Mouse (Mus musculus) liver, embryonic 16.5 days (tissue): Measurements from ENCODE around the gene Islr. TPM values are rescaled to one million over a fixed set of nuclear protein-coding genes. Genes with fewer than 3 reads are reported as not detected.

Source experiments
- ATAC-seq: fragments of 200-750 bp; cut with Nextera tagmentation; 2 replicates; pipeline ENCODE4 v1.8.0; 2017; ENCODE audit warnings: low read depth, mild to moderate bottlenecking, moderate number of reproducible peaks, moderate library complexity
- H3K27ac ChIP-seq: fragments of 300-500 bp; sonication (generic); 2 replicates; pipeline ENCODE4 v1.5.1; 2014; ENCODE audit warnings: mild to moderate bottlenecking, low read length
- H3K27me3 ChIP-seq: fragments of 300-500 bp; sonication (generic); 2 replicates; pipeline ENCODE4 v1.6.1; 2014; ENCODE audit warnings: low read depth, low read length, mixed read lengths; ENCODE audit not compliant: control insufficient read depth, insufficient read depth
- H3K36me3 ChIP-seq: fragments of 300-500 bp; sonication (generic); 2 replicates; pipeline ENCODE4 v1.6.1; 2014; ENCODE audit warnings: mild to moderate bottlenecking; ENCODE audit not compliant: control insufficient read depth, insufficient read depth
- H3K4me1 ChIP-seq: fragments of 300-500 bp; sonication (generic); 2 replicates; pipeline ENCODE4 v1.6.1; 2014; ENCODE audit warnings: low read depth, low read length, mixed read lengths; ENCODE audit not compliant: control insufficient read depth
- H3K4me2 ChIP-seq: fragments of 300-500 bp; sonication (generic); 2 replicates; pipeline ENCODE4 v1.6.1; 2014; ENCODE audit warnings: low read depth, low read length, mixed read lengths
- H3K4me3 ChIP-seq: fragments of 300-500 bp; sonication (generic); 2 replicates; pipeline ENCODE4 v1.5.1; 2014; ENCODE audit warnings: low read depth, mild to moderate bottlenecking, low read length
- H3K9ac ChIP-seq: fragments of 300-500 bp; sonication (generic); 2 replicates; pipeline ENCODE4 v1.6.1; 2014; ENCODE audit warnings: low read depth, low read length
- H3K9me3 ChIP-seq: fragments of 300-500 bp; sonication (generic); replicated peaks from 2 replicates; pipeline ENCODE4 v1.6.1; 2016; ENCODE audit warnings: low read length; ENCODE audit not compliant: control insufficient read depth
- WGBS: fragments of 180-500 bp; shearing (Covaris S2); extraction: QIAGEN DNeasy Blood & Tissue Kit; methylation state at CpG from one replicate; pipeline ENCODE4 v1.1.7; 2014; ENCODE audit not compliant: insufficient replicate concordance; 5-methylcytosine and 5-hydroxymethylcytosine counted together
- polyA plus RNA-seq: library from polyadenylated mRNA; unstranded; fragments of >200 nt; fragmentation: Nextera tagmentation; extraction: Ambion mirVana; gene quantifications from 2 replicates; pipeline ENCODE4 v1.2.1, GENCODE M21; 2015

Gene Islr
- polyA plus RNA-seq, 1 experiment from 2014 or later, result 4.0 TPM

- Histone ChIP-seq H3K4me3 (peak overlapping the region; percentile 35), H3K27me3 (no peaks in the 10 kb centered on the region), H3K27ac (peak overlapping the region; percentile 89), H3K4me2 (peak overlapping the region; percentile 73), H3K4me1 (peaks cover 33% of the 10 kb centered on the region), H3K36me3 (no peaks in the 10 kb centered on the region), H3K9ac (peak overlapping the region; percentile 58), H3K9me3 (no peaks in the 10 kb centered on the region)
- 30% methylated on average over 5 of the region's 5 CpGs for WGBS
- peak; percentile 58 for ATAC-seq
Measured at GRCm38 (mm10) chr9:58213377-58213776, 9.3 kb upstream of the Islr start.

- Histone ChIP-seq H3K27ac (no peak overlapping the region), H3K4me2 (no peak overlapping the region), H3K27me3 (peaks cover 16% of the 10 kb centered on the region), H3K36me3 (no peaks in the 10 kb centered on the region), H3K9me3 (no peaks in the 10 kb centered on the region), H3K9ac (no peak overlapping the region), H3K4me1 (peaks cover 29% of the 10 kb centered on the region), H3K4me3 (no peak overlapping the region)
- no peak for ATAC-seq
- WGBS, result 42% methylated on average over 2 of the region's 2 CpGs
Measured at GRCm38 (mm10) chr9:58210304-58210627, 6.2 kb upstream of the Islr start.

DNA sequence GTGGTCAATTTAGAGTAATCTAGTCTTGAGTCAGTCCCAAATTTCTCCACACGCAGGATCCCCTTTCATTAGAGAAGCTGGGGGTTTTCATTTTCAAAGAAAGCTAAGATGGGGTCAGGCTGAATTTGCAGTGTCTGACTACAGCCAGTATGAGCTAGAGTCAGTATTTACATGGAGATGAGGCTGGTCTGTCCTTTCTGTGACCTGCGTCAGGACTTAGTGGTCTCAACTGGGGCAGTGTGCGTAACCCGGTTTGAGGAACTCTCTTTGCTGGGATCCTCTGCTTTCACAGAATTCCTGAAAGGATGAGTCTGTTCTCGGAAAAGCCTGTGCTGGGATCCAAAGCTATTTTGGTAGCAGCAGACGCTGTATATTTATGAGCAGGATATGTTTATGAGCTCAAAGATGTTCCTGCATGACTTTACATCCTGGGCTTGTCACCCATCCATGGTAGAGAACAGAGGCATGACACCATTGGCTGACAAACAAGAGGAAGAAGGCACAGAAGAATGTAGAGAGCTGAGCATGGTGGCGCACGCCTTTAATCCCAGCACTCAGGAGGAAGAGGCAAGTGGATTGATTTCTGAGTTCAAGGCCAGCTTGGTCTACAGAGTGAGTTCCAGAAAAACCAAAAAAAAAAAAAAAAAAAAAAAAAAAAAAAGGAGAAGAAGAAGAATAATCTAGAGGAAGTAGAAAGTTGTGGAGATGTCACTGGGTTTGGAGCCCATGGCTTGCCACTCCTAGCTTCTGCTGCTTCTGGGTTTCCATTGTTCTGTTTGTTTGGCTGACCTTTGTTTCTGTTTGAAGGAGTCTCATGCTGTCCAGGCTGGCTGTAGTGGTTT is 5.6 kb upstream of the Islr start:
- Histone ChIP-seq H3K9me3 (no peaks in the 10 kb centered on the region), H3K27ac (no peak overlapping the region), H3K27me3 (peaks cover 22% of the 10 kb centered on the region), H3K36me3 (no peaks in the 10 kb centered on the region), H3K4me1 (peaks cover 23% of the 10 kb centered on the region), H3K4me3 (no peak overlapping the region), H3K9ac (no peak overlapping the region), H3K4me2 (no peak overlapping the region)
- ATAC-seq, result no peak
- whole genome bisulfite sequencing, result 72% methylated on average over 8 of the region's 8 CpGs

DNA sequence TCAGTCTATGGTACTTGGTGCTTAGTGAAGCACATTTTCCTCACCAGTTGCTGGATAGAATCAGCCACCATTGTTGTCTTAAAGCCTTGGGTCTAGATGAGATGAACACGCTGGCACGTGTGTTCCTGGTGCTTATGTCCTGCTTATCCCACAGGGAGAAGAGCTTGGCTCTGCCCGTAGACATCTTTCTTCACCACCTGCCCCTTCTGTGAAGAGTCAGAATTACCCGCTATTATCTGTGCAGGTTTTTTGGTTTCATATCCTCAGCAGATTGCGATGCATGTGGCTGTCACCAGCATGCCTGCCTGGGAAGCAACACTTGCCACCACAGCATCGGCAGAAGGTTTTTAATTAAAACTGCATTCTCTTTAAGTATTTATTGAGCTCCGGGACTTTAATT is 1.9 kb upstream of the Islr start:
- H3K36me3 ChIP-seq, result no peaks in the 10 kb centered on the region
- H3K9me3 ChIP-seq, result no peaks in the 10 kb centered on the region
- H3K27ac ChIP-seq, result no peak overlapping the region
- ATAC-seq, result no peak
- H3K9ac ChIP-seq, result no peak overlapping the region
- no peak overlapping the region for H3K4me2 ChIP-seq
- WGBS, result 72% methylated on average over 7 of the region's 7 CpGs
- H3K27me3 ChIP-seq, result peaks cover 58% of the 10 kb centered on the region
- peaks cover 8% of the 10 kb centered on the region for H3K4me1 ChIP-seq
- H3K4me3 ChIP-seq, result no peak overlapping the region

GRCm38 (mm10) chr9:58204448-58205000 is 418 bp upstream of the Islr start:
- H3K36me3 ChIP-seq, result no peaks in the 10 kb centered on the region
- peaks cover 73% of the 10 kb centered on the region for H3K27me3 ChIP-seq
- peak overlapping the region; percentile 58 for H3K4me2 ChIP-seq
- no peaks in the 10 kb centered on the region for H3K9me3 ChIP-seq
- ATAC-seq, result peak; percentile 80
- H3K4me3 ChIP-seq, result peak overlapping the region; percentile 60
- H3K9ac ChIP-seq, result peak overlapping the region; percentile 49
- no peak overlapping the region for H3K27ac ChIP-seq
- H3K4me1 ChIP-seq, result peaks cover 4% of the 10 kb centered on the region
- WGBS, result 3% methylated on average over 18 of the region's 18 CpGs

GRCm38 (mm10) chr9:58202676-58203453 is 1.2 kb downstream of the Islr start:
- no peak overlapping the region for H3K9ac ChIP-seq
- peaks cover 4% of the 10 kb centered on the region for H3K4me1 ChIP-seq
- no peaks in the 10 kb centered on the region for H3K9me3 ChIP-seq
- ATAC-seq, result no peak
- H3K36me3 ChIP-seq, result no peaks in the 10 kb centered on the region
- H3K4me3 ChIP-seq, result no peak overlapping the region
- peaks cover 90% of the 10 kb centered on the region for H3K27me3 ChIP-seq
- 5% methylated on average over 14 of the region's 14 CpGs for WGBS
- H3K4me2 ChIP-seq, result no peak overlapping the region
- no peak overlapping the region for H3K27ac ChIP-seq

DNA sequence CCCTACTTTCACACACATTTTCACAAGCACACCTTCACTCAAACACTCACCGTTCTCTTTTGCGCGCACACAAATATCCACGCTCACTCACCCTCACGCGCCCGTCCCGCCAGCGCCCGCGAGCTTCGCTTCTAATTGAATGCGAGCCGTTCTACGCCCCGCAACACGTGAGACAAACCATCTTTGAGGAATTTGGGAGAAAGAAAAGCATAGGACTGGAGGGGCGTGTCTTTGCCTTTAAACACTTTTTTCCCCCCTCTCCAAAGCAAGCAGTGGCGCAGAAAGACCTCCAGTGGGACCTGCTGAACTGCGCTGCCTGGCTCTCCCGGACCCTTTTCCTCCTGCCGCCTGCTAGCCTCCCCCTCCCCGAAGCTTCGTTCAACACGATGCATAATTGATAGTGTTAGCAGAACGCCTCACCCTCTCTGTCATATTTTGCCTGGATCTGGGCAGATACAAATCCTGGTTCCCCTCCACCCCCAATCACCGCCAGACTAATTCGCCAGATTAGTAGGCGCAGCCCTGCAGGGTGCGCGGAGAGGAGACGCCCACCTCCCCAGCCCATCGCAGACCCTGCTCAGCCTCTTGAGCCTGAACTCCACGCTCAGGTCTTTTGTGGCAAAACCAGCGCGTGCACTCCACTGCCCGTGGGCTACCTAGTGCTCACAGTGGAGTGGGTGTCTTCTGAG is 2.1 kb downstream of the Islr start:
- Histone ChIP-seq H3K27me3 (peaks cover 95% of the 10 kb centered on the region), H3K4me2 (no peak overlapping the region), H3K36me3 (no peaks in the 10 kb centered on the region), H3K27ac (no peak overlapping the region), H3K9me3 (no peaks in the 10 kb centered on the region), H3K4me3 (no peak overlapping the region), H3K4me1 (peaks cover 4% of the 10 kb centered on the region), H3K9ac (no peak overlapping the region)
- ATAC-seq, result no peak
- WGBS, result 2% methylated on average over 37 of the region's 37 CpGs

- Histone ChIP-seq H3K36me3 (no peaks in the 10 kb centered on the region), H3K9ac (no peak overlapping the region), H3K9me3 (no peaks in the 10 kb centered on the region), H3K4me2 (no peak overlapping the region), H3K27me3 (peaks cover 97% of the 10 kb centered on the region), H3K4me1 (peaks cover 4% of the 10 kb centered on the region), H3K27ac (no peak overlapping the region), H3K4me3 (no peak overlapping the region)
- 4% methylated on average over 24 of the region's 24 CpGs for WGBS
- no peak for ATAC-seq
Measured at GRCm38 (mm10) chr9:58201091-58201842, 2.8 kb downstream of the Islr start.
